Mouse (Mus musculus): ENCODE measurements at regions not wholly inside any gene's neighbourhood (a gene's known extent, or its start where the extent isn't known, plus 50 kb on each side); places are given as distances from the start of the nearest gene placed in this dataset.

DNA sequence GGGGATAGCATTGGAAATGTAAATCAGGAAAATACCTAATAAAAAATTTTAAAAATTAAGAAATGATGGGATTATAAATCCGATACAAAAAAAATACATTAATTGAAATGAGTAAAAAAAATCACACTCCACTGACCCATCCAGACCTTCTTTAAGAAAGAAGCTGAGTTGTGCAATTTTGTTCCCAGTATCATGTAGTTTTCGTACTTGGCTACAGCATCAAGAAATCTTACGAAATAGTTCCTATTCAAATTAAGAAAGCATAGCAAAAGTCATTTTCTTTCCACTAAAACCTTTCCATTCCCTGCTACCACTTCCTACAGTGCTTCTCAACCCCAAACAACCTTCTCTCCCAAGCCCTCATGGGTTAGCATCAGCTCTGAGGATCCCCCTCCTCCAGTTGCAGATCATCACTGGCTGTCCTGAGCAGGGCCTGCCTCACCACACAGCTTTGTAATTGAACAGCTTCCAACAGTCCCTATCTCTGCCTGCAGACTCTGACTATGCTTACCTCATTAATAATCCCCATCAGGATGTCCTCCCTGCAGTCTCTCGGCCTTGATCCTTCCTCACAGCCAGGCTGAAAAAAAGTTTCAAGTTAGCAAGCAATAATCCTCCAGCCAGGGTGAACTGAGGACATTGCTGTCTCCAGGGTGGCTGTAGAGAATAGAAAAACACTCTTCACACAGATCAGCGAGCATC lies 547.5 kb upstream of the Cpeb2 start:
- no peak overlapping the region for H3K4me3 ChIP-seq (ENCODE audit: low read depth, low read length)
- no peaks in the 10 kb centered on the region for H3K36me3 ChIP-seq (ENCODE audit: control insufficient read depth, insufficient read depth, low read length)
- no peak overlapping the region for H3K4me2 ChIP-seq (replicated peaks; ENCODE audit: low read depth, low read length)
- no peaks in the 10 kb centered on the region for H3K27me3 ChIP-seq (ENCODE audit: control insufficient read depth, insufficient read depth, low read length)
- DNase-seq (ENCODE audit: low spot score), result no peak
- 0 out of 2 replicates have a peak, but pooled peaks have one; percentile 35 for ATAC-seq (ENCODE audit: low FRiP score)
- H3K9ac ChIP-seq (ENCODE audit: low read depth, low read length), result no peak overlapping the region
- no peaks in the 10 kb centered on the region for H3K4me1 ChIP-seq (replicated peaks; ENCODE audit: control insufficient read depth, insufficient read depth, low read length)
- no peaks in the 10 kb centered on the region for H3K9me3 ChIP-seq (ENCODE audit: control insufficient read depth, low read length)
- no peak overlapping the region for H3K27ac ChIP-seq (ENCODE audit: low read depth, low read length)
- 72% methylated on average over 5 of the region's 5 CpGs for WGBS

DNA sequence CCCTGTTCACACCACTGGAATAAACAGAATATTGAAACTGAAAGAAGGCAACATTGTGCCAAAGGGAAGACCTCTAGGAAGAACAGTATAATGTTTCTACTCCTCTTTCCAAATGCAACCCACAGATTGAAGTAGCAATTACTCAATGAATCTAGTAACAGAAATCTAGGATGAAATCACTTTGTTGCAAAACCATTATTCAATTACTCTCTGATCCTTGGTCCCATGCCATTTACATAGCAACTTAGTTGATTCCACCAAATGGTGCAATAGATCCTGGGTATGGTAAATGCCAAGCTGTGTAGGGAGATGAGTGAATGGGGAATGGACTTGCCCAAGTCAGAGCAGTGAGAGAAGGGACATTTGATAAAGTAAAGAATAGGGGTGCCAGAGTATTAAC lies 545.8 kb upstream of the Cpeb2 start:
- H3K9ac ChIP-seq (ENCODE audit: low read depth, low read length), result no peak overlapping the region
- ATAC-seq (ENCODE audit: low FRiP score), result no peak
- no peaks in the 10 kb centered on the region for H3K4me1 ChIP-seq (replicated peaks; ENCODE audit: control insufficient read depth, insufficient read depth, low read length)
- no peak overlapping the region for H3K27ac ChIP-seq (ENCODE audit: low read depth, low read length)
- H3K27me3 ChIP-seq (ENCODE audit: control insufficient read depth, insufficient read depth, low read length), result no peaks in the 10 kb centered on the region
- no peak overlapping the region for H3K4me2 ChIP-seq (replicated peaks; ENCODE audit: low read depth, low read length)
- no peak overlapping the region for H3K4me3 ChIP-seq (ENCODE audit: low read depth, low read length)
- DNase-seq (ENCODE audit: low spot score), result no peak
- H3K9me3 ChIP-seq (ENCODE audit: control insufficient read depth, low read length), result no peaks in the 10 kb centered on the region
- no peaks in the 10 kb centered on the region for H3K36me3 ChIP-seq (ENCODE audit: control insufficient read depth, insufficient read depth, low read length)

Data from hindbrain, embryonic 11.5 days (tissue).